Mouse (Mus musculus) heart, postnatal 14 days (tissue): ENCODE measurements at regions not wholly inside any gene's neighbourhood (a gene's known extent, or its start where the extent isn't known, plus 50 kb on each side); places are given as distances from the start of the nearest gene placed in this dataset.

Experiments used
- DNase-seq, 2 experiments: peaks; one replicate each; pipeline ENCODE4 v3.0.0; 2021 to 2022
- intact Hi-C: fragments of 180-260 bp; cut with DNase I; formaldehyde crosslinking; loops from one replicate; pipeline ENCODE4 v1.15.1; 2025

GRCm38 (mm10) chr3:105374306-105374705 lies 77.8 kb upstream of the Kcnd3 start:
- intact Hi-C loops: no loop called here
- DNase-seq: no peak

GRCm38 (mm10) chr3:105374836-105375235 lies 77.3 kb upstream of the Kcnd3 start:
- intact Hi-C loops: no loop called here
- DNase-seq: peak in 1 of 2 experiments; percentile 19

- intact Hi-C loops: no loop called here
These were observed 76.7 kb upstream of the Kcnd3 start for GRCm38 (mm10) chr3:105375383-105375782.

GRCm38 (mm10) chr3:105375820-105376219 lies 76.3 kb upstream of the Kcnd3 start:
- peak; percentile 4 to 11 for DNase-seq
- intact Hi-C loops: no loop called here

More at GRCm38 (mm10) chr3:105375383-105375782, 76.7 kb upstream of the Kcnd3 start:
- peak; percentile 27 to 33 for DNase-seq

- intact Hi-C loops: no loop called here
- no peak for DNase-seq
These were observed 75.8 kb upstream of the Kcnd3 start for GRCm38 (mm10) chr3:105376346-105376745.

GRCm38 (mm10) chr3:105380818-105381217 lies 71.3 kb upstream of the Kcnd3 start:
- intact Hi-C loops: no loop called here
- DNase-seq: no peak

GRCm38 (mm10) chr3:105392611-105393514 lies 59.3 kb upstream of the Kcnd3 start:
- intact Hi-C loops: no loop called here
- DNase-seq: peak; percentile 20 to 51
